Mouse (Mus musculus) cortical plate, adult 2 months (tissue): ENCODE data around the gene Il31ra. TPM values are rescaled to one million over a fixed set of nuclear protein-coding genes. Genes with fewer than 3 reads are reported as not detected.

ENCODE experiments used
- H3K27ac ChIP-seq: fragments of 200-500 bp; 2 replicates; pipeline ENCODE4 v1.5.1; 2012; ENCODE audit warnings: low read length, control low read depth, inconsistent platforms; ENCODE audit not compliant: insufficient read depth
- H3K4me1 ChIP-seq: fragments of 200-500 bp; 2 replicates; pipeline ENCODE4 v1.6.1; 2011; ENCODE audit warnings: low read length; ENCODE audit not compliant: control insufficient read depth, insufficient read depth
- H3K4me3 ChIP-seq: fragments of 200-500 bp; 2 replicates; pipeline ENCODE4 v1.5.1; 2011; ENCODE audit warnings: mild to moderate bottlenecking, low read length, control low read depth; ENCODE audit not compliant: insufficient read depth
- CTCF ChIP-seq: fragments of 200-500 bp; IDR thresholded peaks from 2 replicates; pipeline ENCODE4 v1.5.1; 2011; ENCODE audit warnings: mild to moderate bottlenecking, control low read depth, low read length; ENCODE audit not compliant: insufficient read depth; ENCODE audit errors: extremely low read depth
- POLR2A ChIP-seq: fragments of 200-500 bp; IDR thresholded peaks from 2 replicates; pipeline ENCODE4 v1.6.1; 2011; ENCODE audit warnings: mild to moderate bottlenecking, low read length, control low read depth; ENCODE audit not compliant: insufficient read depth; ENCODE audit errors: extremely low read depth
- polyA plus RNA-seq: library from polyadenylated mRNA; depleted of rRNA; stranded (reverse); fragments of >200 nt; gene quantifications from 2 replicates; pipeline ENCODE4 v1.2.3, GENCODE M21; 2012

Il31ra gene
- polyA plus RNA-seq, 1 experiment, result 0.13 TPM

- Histone ChIP-seq H3K27ac (no peak overlapping the region), H3K4me3 (no peak overlapping the region), H3K4me1 (no peaks in the 10 kb centered on the region)
- TF ChIP-seq POLR2A (no peak), CTCF (no peak)
Measured at GRCm38 (mm10) chr13:112569606-112570005, 24.6 kb downstream of the Il31ra start.

- H3K4me1 ChIP-seq, result peaks cover 2% of the 10 kb centered on the region
- H3K4me3 ChIP-seq, result no peak overlapping the region
- TF ChIP-seq POLR2A, result no peak
- no peak for TF ChIP-seq CTCF
- H3K27ac ChIP-seq, result no peak overlapping the region
Measured at GRCm38 (mm10) chr13:112560554-112561138, 33.5 kb downstream of the Il31ra start.

GRCm38 (mm10) chr13:112556501-112556900 lies 37.7 kb downstream of the Il31ra start:
- Histone ChIP-seq H3K27ac (no peak overlapping the region), H3K4me3 (no peak overlapping the region), H3K4me1 (peaks cover 2% of the 10 kb centered on the region)
- TF ChIP-seq POLR2A (no peak), CTCF (no peak)

- no peak overlapping the region for H3K27ac ChIP-seq
- no peak overlapping the region for H3K4me3 ChIP-seq
- TF ChIP-seq CTCF (no peak), POLR2A (no peak)
- H3K4me1 ChIP-seq, result no peaks in the 10 kb centered on the region
Measured at GRCm38 (mm10) chr13:112553304-112553703, 40.9 kb downstream of the Il31ra start.

- H3K4me3 ChIP-seq, result no peak overlapping the region
- no peak for TF ChIP-seq POLR2A
- no peaks in the 10 kb centered on the region for H3K4me1 ChIP-seq
- no peak overlapping the region for H3K27ac ChIP-seq
Measured at GRCm38 (mm10) chr13:112551641-112552548, 42.3 kb downstream of the Il31ra start.

GRCm38 (mm10) chr13:112541223-112541975 lies 52.8 kb downstream of the Il31ra start:
- Histone ChIP-seq H3K4me3 (no peak overlapping the region), H3K27ac (no peak overlapping the region), H3K4me1 (no peaks in the 10 kb centered on the region)
- no peak for TF ChIP-seq CTCF

- H3K4me3 ChIP-seq, result no peak overlapping the region
- TF ChIP-seq POLR2A, result no peak
- H3K27ac ChIP-seq, result no peak overlapping the region
- no peaks in the 10 kb centered on the region for H3K4me1 ChIP-seq
Measured at GRCm38 (mm10) chr13:112540616-112541015, 53.5 kb downstream of the Il31ra start.

GRCm38 (mm10) chr13:112537065-112537464 lies 57.1 kb downstream of the Il31ra start:
- Histone ChIP-seq H3K4me3 (no peak overlapping the region), H3K27ac (no peak overlapping the region), H3K4me1 (no peaks in the 10 kb centered on the region)
- TF ChIP-seq CTCF (no peak), POLR2A (no peak)

- Histone ChIP-seq H3K27ac (no peak overlapping the region), H3K4me3 (no peak overlapping the region), H3K4me1 (no peaks in the 10 kb centered on the region)
- TF ChIP-seq POLR2A (no peak), CTCF (no peak)
Measured at GRCm38 (mm10) chr13:112536611-112537010, 57.5 kb downstream of the Il31ra start.

GRCm38 (mm10) chr13:112533556-112533955 lies 60.6 kb downstream of the Il31ra start:
- Histone ChIP-seq H3K4me1 (no peaks in the 10 kb centered on the region), H3K27ac (no peak overlapping the region), H3K4me3 (no peak overlapping the region)
- TF ChIP-seq POLR2A (no peak), CTCF (no peak)
